Mouse (Mus musculus) cerebral cortex, adult 2 months (tissue): Measurements from ENCODE around the gene Dgke.

Experiments
- WGBS: fragments of 180-500 bp; shearing (Covaris S2); methylation state at CpG from one replicate; pipeline ENCODE4 v1.1.7; 2018; 5-methylcytosine and 5-hydroxymethylcytosine counted together

Dgke gene

GRCm38 (mm10) chr11:89038496-89038895 lies 28.2 kb downstream of the Dgke start:
- WGBS: 51% methylated on average over 6 of the region's 6 CpGs

DNA sequence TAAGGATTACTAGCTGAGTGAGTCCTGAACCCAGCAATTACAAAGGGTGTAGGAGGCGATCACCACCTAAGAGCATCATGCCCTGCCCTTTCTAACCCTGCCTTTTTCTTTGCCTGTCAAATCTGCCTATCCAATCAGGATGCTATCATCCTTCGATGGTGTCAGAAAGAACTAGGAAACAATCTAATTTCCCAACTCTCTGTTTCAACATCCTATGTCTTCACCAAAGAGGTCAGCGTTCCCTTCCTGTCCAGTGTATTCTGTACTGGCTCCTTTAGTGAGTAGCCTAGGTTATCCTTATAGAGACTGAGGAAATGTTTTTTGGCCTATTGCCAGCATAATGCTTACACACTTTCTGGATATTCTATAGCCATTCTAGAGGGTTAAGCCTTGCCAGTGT lies 31.1 kb downstream of the Dgke start:
- 80% methylated on average over 3 of the region's 3 CpGs for WGBS

GRCm38 (mm10) chr11:89031189-89031588 lies 35.5 kb downstream of the Dgke start:
- WGBS: 60% methylated on average over 1 of the region's 1 CpGs

DNA sequence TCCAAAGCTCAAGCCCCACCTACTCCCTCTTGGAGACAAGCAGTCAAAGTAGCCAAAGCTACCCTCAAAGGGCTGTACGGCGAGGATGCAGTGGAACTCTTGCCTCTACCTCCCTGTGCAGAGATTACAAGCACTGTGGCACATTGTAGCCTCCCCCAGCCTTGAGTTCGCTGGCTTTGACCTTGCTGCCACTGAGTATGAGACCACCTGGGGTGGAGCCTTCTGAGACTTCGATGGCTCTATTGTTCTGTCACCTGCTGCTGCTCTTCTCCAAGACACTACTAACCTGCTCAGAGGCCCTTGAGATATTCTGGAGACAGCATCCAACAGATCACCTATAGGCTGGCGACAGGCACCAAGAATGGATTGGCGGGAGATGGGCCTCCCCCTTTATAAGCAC lies 36.1 kb downstream of the Dgke start:
- WGBS: 85% methylated on average over 6 of the region's 6 CpGs

DNA sequence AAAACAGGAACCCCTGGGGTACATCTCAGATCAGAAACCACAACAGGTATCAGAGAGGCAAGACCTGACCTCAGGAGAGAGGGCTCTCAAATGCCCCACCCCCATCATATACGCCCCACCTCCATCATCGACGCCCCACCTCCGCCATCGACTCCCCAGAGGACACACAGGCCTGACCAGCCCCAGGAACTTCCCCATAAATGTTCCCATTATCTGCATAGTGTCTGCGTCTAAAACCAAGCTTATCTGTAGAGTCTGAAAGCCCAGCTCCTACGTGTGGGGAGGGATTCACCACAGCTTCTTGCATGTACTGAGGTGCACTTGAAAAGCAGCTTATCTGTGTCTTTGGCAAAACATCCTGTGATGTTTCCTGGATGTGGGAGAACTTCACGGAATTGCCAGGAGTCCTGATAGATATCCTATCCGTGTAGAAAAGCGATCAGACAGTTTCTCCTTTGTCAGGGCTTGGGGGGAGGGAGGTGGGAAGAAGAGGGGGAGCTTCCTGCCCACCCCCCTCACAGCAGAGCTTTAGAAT lies 37.7 kb downstream of the Dgke start:
- WGBS: 66% methylated on average over 10 of the region's 10 CpGs

- WGBS: 67% methylated on average over 10 of the region's 10 CpGs
Measured at GRCm38 (mm10) chr11:89027955-89028361, 38.7 kb downstream of the Dgke start.

DNA sequence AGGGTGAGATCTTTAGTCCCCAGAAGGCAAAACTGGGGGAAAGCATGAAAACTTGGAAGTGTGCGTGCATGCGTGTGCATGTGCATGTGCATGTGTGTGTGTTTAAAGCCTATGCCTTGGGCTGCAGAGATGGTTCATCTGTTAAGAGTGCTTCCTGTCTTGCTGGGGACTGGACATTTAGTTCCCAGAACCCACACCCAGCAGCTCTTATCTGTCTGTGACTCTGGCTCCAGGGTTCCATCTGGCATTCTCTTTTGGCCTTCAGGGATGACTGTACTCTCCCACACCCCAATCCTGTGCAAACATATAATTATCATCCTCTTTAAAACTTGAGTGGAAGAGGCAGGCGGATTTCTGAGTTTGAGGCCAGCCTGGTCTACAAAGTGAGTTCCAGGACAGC lies 40.5 kb downstream of the Dgke start:
- 96% methylated on average over 3 of the region's 3 CpGs for WGBS

DNA sequence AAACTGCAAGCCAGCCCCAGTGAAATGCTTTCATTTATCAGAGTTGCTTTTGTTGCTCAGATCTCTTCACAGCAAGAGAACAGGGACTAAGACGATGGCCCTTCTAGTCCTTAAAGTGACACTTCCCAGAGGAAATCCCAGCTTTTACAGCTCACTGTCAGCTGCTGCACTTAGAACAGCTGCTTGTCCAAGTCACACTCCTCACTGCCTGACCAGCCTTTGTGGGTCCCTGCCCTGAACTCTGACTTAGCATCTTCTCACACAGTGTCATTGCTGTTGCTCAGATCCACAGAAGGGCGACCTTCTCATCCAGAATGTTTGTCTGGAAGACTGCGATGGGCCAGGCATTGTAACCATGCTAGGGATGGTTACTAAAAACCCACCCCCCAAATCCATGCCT lies 41.0 kb downstream of the Dgke start:
- WGBS: 82% methylated on average over 3 of the region's 3 CpGs

- 60% methylated on average over 11 of the region's 11 CpGs for WGBS
Measured at GRCm38 (mm10) chr11:89024181-89024881, 42.3 kb downstream of the Dgke start.

GRCm38 (mm10) chr11:89023477-89023876 lies 43.2 kb downstream of the Dgke start:
- 73% methylated on average over 10 of the region's 10 CpGs for WGBS

GRCm38 (mm10) chr11:89022120-89022731 lies 44.4 kb downstream of the Dgke start:
- 59% methylated on average over 8 of the region's 8 CpGs for WGBS

GRCm38 (mm10) chr11:89021687-89022086 lies 45.0 kb downstream of the Dgke start:
- WGBS: 71% methylated on average over 7 of the region's 7 CpGs

- WGBS: 83% methylated on average over 9 of the region's 9 CpGs
Measured at GRCm38 (mm10) chr11:89020681-89021305, 45.9 kb downstream of the Dgke start.

DNA sequence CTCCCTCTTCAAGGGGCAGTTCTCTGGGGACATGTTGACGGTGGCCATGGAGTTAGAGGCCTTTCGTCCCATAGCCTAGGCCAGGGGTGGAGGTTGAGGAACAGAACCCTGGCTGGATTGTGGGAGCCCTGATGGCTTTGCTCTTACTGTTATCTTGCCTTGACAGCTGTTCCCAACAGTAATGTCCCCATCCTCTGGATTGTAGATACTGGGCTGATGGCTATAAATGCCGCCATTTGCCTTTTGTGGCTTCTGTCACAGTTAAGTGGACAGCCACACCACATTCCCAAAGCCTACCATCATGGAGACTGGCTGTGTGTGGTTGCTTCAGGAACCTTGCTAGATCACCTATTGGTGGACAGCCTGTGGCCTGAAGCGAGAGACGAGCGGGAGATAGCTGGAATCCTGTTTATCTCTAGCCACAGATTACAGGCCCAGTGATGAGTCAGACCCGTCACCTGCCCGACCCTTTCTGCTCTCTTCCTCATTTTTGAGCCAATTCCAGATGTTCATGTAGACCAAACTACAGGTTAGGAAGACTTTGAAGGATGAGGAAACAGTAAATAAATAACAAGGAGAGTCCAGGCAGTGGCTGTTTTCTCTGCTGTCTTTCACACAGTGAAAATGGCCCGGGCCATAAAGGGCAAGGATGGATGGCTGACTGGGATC lies 49.0 kb downstream of the Dgke start:
- WGBS: 88% methylated on average over 9 of the region's 9 CpGs

DNA sequence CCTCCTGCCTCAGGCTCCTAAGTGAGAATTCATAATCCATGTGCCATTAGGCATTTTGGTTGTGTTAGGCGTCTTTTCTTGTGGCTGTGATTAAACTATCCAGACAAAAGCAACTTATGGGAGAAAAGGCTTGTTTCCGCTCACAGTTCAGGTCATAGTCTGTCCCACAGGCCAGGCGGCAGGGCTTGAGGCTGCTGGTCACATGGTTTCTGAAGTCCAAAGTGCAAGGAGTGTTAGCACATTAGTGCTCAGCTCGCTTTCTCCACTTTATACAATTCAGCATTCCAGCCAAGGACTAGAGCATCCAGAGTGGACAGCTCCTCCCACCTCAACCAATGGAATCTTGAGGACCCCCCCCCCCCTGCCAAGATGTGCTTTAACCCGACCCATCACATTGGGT lies 54.4 kb downstream of the Dgke start:
- whole genome bisulfite sequencing: 95% methylated on average over 5 of the region's 5 CpGs

- WGBS: 76% methylated on average over 7 of the region's 7 CpGs
Measured at GRCm38 (mm10) chr11:89009496-89009895, 57.2 kb downstream of the Dgke start.

GRCm38 (mm10) chr11:89009066-89009465 lies 57.6 kb downstream of the Dgke start:
- WGBS: 91% methylated on average over 9 of the region's 9 CpGs

GRCm38 (mm10) chr11:89007582-89007981 lies 59.1 kb downstream of the Dgke start:
- 89% methylated on average over 3 of the region's 3 CpGs for WGBS

DNA sequence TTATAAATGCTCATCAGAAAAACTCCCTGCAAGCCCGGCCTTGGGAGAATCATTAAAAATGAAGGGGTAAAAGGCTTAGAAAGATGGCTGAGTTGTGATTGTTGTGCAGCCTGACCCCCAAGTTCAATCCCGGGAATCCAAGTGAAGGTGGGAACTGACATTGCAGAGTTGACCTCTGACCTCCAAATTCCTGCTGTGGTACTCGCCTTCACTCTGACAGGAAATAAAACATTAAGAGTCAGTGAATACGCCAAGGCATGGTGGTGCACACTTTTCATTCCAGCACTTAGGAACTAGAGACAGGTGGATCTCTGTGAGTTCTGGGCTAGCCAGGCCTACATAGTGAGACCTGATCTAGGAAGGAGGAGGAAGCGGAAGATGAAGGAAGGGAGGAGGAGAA lies 61.2 kb downstream of the Dgke start:
- 83% methylated on average over 5 of the region's 5 CpGs for WGBS

GRCm38 (mm10) chr11:89003726-89004125 lies 62.9 kb downstream of the Dgke start:
- WGBS: 70% methylated on average over 4 of the region's 4 CpGs

- 65% methylated on average over 6 of the region's 6 CpGs for WGBS
Measured at GRCm38 (mm10) chr11:89003078-89003477, 63.6 kb downstream of the Dgke start.

DNA sequence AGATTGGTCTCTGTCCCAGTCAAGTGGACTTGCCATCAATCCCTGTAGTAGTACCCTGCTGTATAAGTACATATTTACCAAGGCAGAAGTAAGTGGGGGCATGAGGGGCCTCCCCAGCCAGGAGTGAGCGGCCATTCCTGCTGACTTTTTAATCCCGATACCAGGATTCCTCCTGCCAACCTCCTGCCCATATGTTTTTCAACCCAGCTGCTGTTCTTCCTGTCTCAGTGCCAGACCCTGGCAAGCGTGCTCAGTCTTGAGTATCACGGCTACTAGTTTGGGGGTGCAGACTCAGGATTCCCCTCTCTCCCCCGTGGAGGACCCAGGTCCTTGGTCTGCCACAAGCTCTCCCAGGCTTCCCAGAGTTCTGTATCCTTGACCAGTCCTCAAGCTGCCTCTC lies 64.0 kb downstream of the Dgke start:
- 49% methylated on average over 5 of the region's 5 CpGs for WGBS
